Comparison of ENCODE assay signal across 14 mouse cellular contexts in genomic region chr5:98344581-98344980, GRCm38 (mm10). TPM values are rescaled to one million over a fixed set of nuclear protein-coding genes. Genes with fewer than 3 reads are reported as not detected.
A peak's percentile ranks its signal among the peaks of the same experiment; 100 is the strongest.
DNase-seq lines count a peak whose midpoint lies in the region; ATAC-seq and TF ChIP-seq lines count a peak whose summit lies in the region.
"Had no signal": no experiment of that assay in that cellular context is flagged by ENCODE, and none has a peak within 500 bp of the region (broad histone marks: within the 10 kb centered on the region; RNA-seq: fewer than 3 reads in every experiment).

No protein-coding gene starts in this region.

- DNase-seq in frontal cortex, postnatal 10 days (ENCODE audit: low spot score in 2 of 2) = no peak
- no peak for DNase-seq in left cerebral cortex, adult 2 months (ENCODE audit: extremely low spot score in 1 of 2, low spot score in 2 of 2)
- no peak for DNase-seq in left cerebral cortex, adult 8-10 months (ENCODE audit: low spot score in 2 of 2)
- peak; percentile 69 for DNase-seq in NIH3T3 (ENCODE audit: low read depth)
- peak; percentile 53 for DNase-seq in retina, embryonic 14.5 days (ENCODE audit: low spot score)
- DNase-seq in right cerebral cortex, adult 18-20 months = no peak
- DNase-seq: adrenal gland, adult 8-10 months; gastrocnemius, postnatal 25 days; kidney, postnatal 10 days; lung, postnatal 36 days; thymus, postnatal 14 days had no signal

- intact Hi-C loops in left cerebral cortex, adult 2 months (cut with DNase I) = no loop called here

- 0 out of 2 replicates have a peak, but pooled peaks have one; percentile 55 for ATAC-seq in frontal cortex, adult (ENCODE audit: low TSS enrichment)

- TF ChIP-seq CTCF in left cerebral cortex, adult 2 months (IDR thresholded peaks at IDR 0.05) = peak; percentile 70

- H3K27ac ChIP-seq in left cerebral cortex, adult 2 months = no peak overlapping the region
- H3K27ac ChIP-seq: heart, embryonic 15.5 days had no signal

- no peak overlapping the region for H3K4me3 ChIP-seq in left cerebral cortex, adult 2 months
- H3K4me3 ChIP-seq: heart, embryonic 15.5 days had no signal

RNA-seq across cellular contexts. Expression of gene Cfap299, which starts 15.5 kb away (rescaled TPM):
- total RNA-seq in left cerebral cortex, adult 2 months (2021) = under 1 TPM in 1 of 2 experiments, not detected in 1; 0.42 TPM
- total RNA-seq in left cerebral cortex, adult 8-10 months (2022) = under 1 TPM in 3 of 4 experiments, not detected in 1; 0.41 to 0.96 (median 0.63) TPM
- total RNA-seq: adrenal gland, adult 8-10 months; gastrocnemius, postnatal 25 days; neutrophil, adult 5-6 weeks had no signal

Comparison
In these comparisons a context has a peak if more than half of its experiments do, and no peak if none do; other contexts are left out.
1. DNase-seq: peak in NIH3T3 (single experiment) and retina, embryonic 14.5 days (single experiment); none in frontal cortex, postnatal 10 days (0 of 2), left cerebral cortex, adult 2 months (0 of 2), left cerebral cortex, adult 8-10 months (0 of 2) and right cerebral cortex, adult 18-20 months (single experiment).